Mouse (Mus musculus): ENCODE data around the gene Cd302. TPM values are rescaled to one million over a fixed set of nuclear protein-coding genes. Genes with fewer than 3 reads are reported as not detected.

Gene Cd302
- polyA plus RNA-seq, 1 experiment: 1.2 TPM

- Histone ChIP-seq H3K27me3 (ENCODE audit: control insufficient read depth, insufficient read depth, insufficient read length) (no peaks in the 10 kb centered on the region), H3K36me3 (ENCODE audit: control insufficient read depth, insufficient read depth) (peaks cover 36% of the 10 kb centered on the region), H3K4me2 (ENCODE audit: low read depth) (no peak overlapping the region), H3ac (ENCODE audit: control insufficient read depth, insufficient read length) (no peak overlapping the region), H3K4me3 (no peak overlapping the region), H3K79me2 (ENCODE audit: control insufficient read depth, insufficient read depth) (peaks cover 67% of the 10 kb centered on the region)
- no peak for TF ChIP-seq MYOG (IDR thresholded peaks at IDR 0.05; ENCODE audit: control insufficient read depth in 1 of 3, insufficient read depth in 1 of 3, insufficient read length in 2 of 3, low read depth in 2 of 3)
- TF ChIP-seq E2F4 (IDR thresholded peaks at IDR 0.05; ENCODE audit: insufficient read depth): no peak
- TF ChIP-seq REST (IDR thresholded peaks at IDR 0.05; ENCODE audit: insufficient read depth, insufficient read length): no peak
- no peak for TF ChIP-seq SRF (IDR thresholded peaks at IDR 0.05; ENCODE audit: control insufficient read depth, insufficient read length, low read depth)
- TF ChIP-seq CEBPB (IDR thresholded peaks at IDR 0.05; ENCODE audit: insufficient read depth, poor library complexity, severe bottlenecking): no peak
- no peak for TF ChIP-seq USF1 (IDR thresholded peaks at IDR 0.05; ENCODE audit: low read depth)
- no peak for TF ChIP-seq TCF3 (IDR thresholded peaks at IDR 0.05; ENCODE audit: insufficient read length, low read depth)
- TF ChIP-seq TCF12 (IDR thresholded peaks at IDR 0.05; ENCODE audit: insufficient read depth, poor library complexity, severe bottlenecking): no peak
- no peak for TF ChIP-seq POLR2A (IDR thresholded peaks at IDR 0.05; ENCODE audit: insufficient read length, low read depth)
- no peak for TF ChIP-seq MYOD1 (IDR thresholded peaks at IDR 0.05; ENCODE audit: control insufficient read depth in 1 of 3, insufficient read length in 2 of 3, low read depth in 2 of 3)
- TF ChIP-seq MAX (IDR thresholded peaks at IDR 0.05; ENCODE audit: low read depth): no peak
Measured at GRCm38 (mm10) chr2:60228470-60228869, 55.8 kb downstream of the Cd302 start.

- TF ChIP-seq E2F4 (IDR thresholded peaks at IDR 0.05; ENCODE audit: insufficient read depth) (no peak), MYOG (IDR thresholded peaks at IDR 0.05; ENCODE audit: control insufficient read depth in 1 of 3, insufficient read depth in 1 of 3, insufficient read length in 2 of 3, low read depth in 2 of 3) (no peak), USF1 (IDR thresholded peaks at IDR 0.05; ENCODE audit: low read depth) (no peak), POLR2A (IDR thresholded peaks at IDR 0.05; ENCODE audit: insufficient read length, low read depth) (no peak), MAX (IDR thresholded peaks at IDR 0.05; ENCODE audit: low read depth) (no peak)
- Histone ChIP-seq H3K36me3 (ENCODE audit: control insufficient read depth, insufficient read depth) (no peaks in the 10 kb centered on the region), H3K27me3 (ENCODE audit: control insufficient read depth, insufficient read depth, insufficient read length) (no peaks in the 10 kb centered on the region), H3K79me2 (ENCODE audit: control insufficient read depth, insufficient read depth) (peaks cover 100% of the 10 kb centered on the region), H3K4me3 (no peak overlapping the region), H3K4me2 (ENCODE audit: low read depth) (no peak overlapping the region), H3ac (ENCODE audit: control insufficient read depth, insufficient read length) (no peak overlapping the region)
Measured at GRCm38 (mm10) chr2:60223489-60223888, 60.8 kb downstream of the Cd302 start.

GRCm38 (mm10) chr2:60221954-60222353 is 62.3 kb downstream of the Cd302 start:
- H3K36me3 ChIP-seq (ENCODE audit: control insufficient read depth, insufficient read depth): no peaks in the 10 kb centered on the region
- peaks cover 100% of the 10 kb centered on the region for H3K79me2 ChIP-seq (ENCODE audit: control insufficient read depth, insufficient read depth)
- no peak overlapping the region for H3K4me2 ChIP-seq (ENCODE audit: low read depth)
- no peak overlapping the region for H3K4me3 ChIP-seq
- TF ChIP-seq SRF (IDR thresholded peaks at IDR 0.05; ENCODE audit: control insufficient read depth, insufficient read length, low read depth) (no peak), MYOD1 (IDR thresholded peaks at IDR 0.05; ENCODE audit: control insufficient read depth in 1 of 3, insufficient read length in 2 of 3, low read depth in 2 of 3) (no peak), POLR2AphosphoS2 (IDR thresholded peaks at IDR 0.05; ENCODE audit: insufficient read length, low read depth) (no peak), MYOG (IDR thresholded peaks at IDR 0.05; ENCODE audit: control insufficient read depth in 1 of 3, insufficient read depth in 1 of 3, insufficient read length in 2 of 3, low read depth in 2 of 3) (no peak), E2F4 (IDR thresholded peaks at IDR 0.05; ENCODE audit: insufficient read depth) (no peak), USF1 (IDR thresholded peaks at IDR 0.05; ENCODE audit: low read depth) (no peak), POLR2A (IDR thresholded peaks at IDR 0.05; ENCODE audit: insufficient read length, low read depth) (no peak), TCF3 (IDR thresholded peaks at IDR 0.05; ENCODE audit: insufficient read length, low read depth) (no peak), MAX (IDR thresholded peaks at IDR 0.05; ENCODE audit: low read depth) (no peak), TCF12 (IDR thresholded peaks at IDR 0.05; ENCODE audit: insufficient read depth, poor library complexity, severe bottlenecking) (no peak)
- no peaks in the 10 kb centered on the region for H3K27me3 ChIP-seq (ENCODE audit: control insufficient read depth, insufficient read depth, insufficient read length)
- no peak overlapping the region for H3ac ChIP-seq (ENCODE audit: control insufficient read depth, insufficient read length)

GRCm38 (mm10) chr2:60221236-60221635 is 63.1 kb downstream of the Cd302 start:
- H3ac ChIP-seq (ENCODE audit: control insufficient read depth, insufficient read length): no peak overlapping the region
- no peaks in the 10 kb centered on the region for H3K27me3 ChIP-seq (ENCODE audit: control insufficient read depth, insufficient read depth, insufficient read length)
- H3K36me3 ChIP-seq (ENCODE audit: control insufficient read depth, insufficient read depth): no peaks in the 10 kb centered on the region
- TF ChIP-seq MYOD1 (IDR thresholded peaks at IDR 0.05; ENCODE audit: control insufficient read depth in 1 of 3, insufficient read length in 2 of 3, low read depth in 2 of 3) (no peak), SRF (IDR thresholded peaks at IDR 0.05; ENCODE audit: control insufficient read depth, insufficient read length, low read depth) (no peak)
- H3K4me3 ChIP-seq: no peak overlapping the region
- no peak overlapping the region for H3K4me2 ChIP-seq (ENCODE audit: low read depth)
- peaks cover 100% of the 10 kb centered on the region for H3K79me2 ChIP-seq (ENCODE audit: control insufficient read depth, insufficient read depth)

GRCm38 (mm10) chr2:60217620-60218019 is 66.7 kb downstream of the Cd302 start:
- H3ac ChIP-seq (ENCODE audit: control insufficient read depth, insufficient read length): no peak overlapping the region
- TF ChIP-seq TCF12 (IDR thresholded peaks at IDR 0.05; ENCODE audit: insufficient read depth, poor library complexity, severe bottlenecking) (no peak), POLR2A (IDR thresholded peaks at IDR 0.05; ENCODE audit: insufficient read length, low read depth) (no peak), E2F4 (IDR thresholded peaks at IDR 0.05; ENCODE audit: insufficient read depth) (no peak), SRF (IDR thresholded peaks at IDR 0.05; ENCODE audit: control insufficient read depth, insufficient read length, low read depth) (no peak), MAX (IDR thresholded peaks at IDR 0.05; ENCODE audit: low read depth) (no peak), MYOD1 (IDR thresholded peaks at IDR 0.05; ENCODE audit: control insufficient read depth in 1 of 3, insufficient read length in 2 of 3, low read depth in 2 of 3) (no peak), TCF3 (IDR thresholded peaks at IDR 0.05; ENCODE audit: insufficient read length, low read depth) (no peak), CEBPB (IDR thresholded peaks at IDR 0.05; ENCODE audit: insufficient read depth, poor library complexity, severe bottlenecking) (no peak), USF1 (IDR thresholded peaks at IDR 0.05; ENCODE audit: low read depth) (no peak), REST (IDR thresholded peaks at IDR 0.05; ENCODE audit: insufficient read depth, insufficient read length) (no peak), POLR2AphosphoS2 (IDR thresholded peaks at IDR 0.05; ENCODE audit: insufficient read length, low read depth) (no peak), MYOG (IDR thresholded peaks at IDR 0.05; ENCODE audit: control insufficient read depth in 1 of 3, insufficient read depth in 1 of 3, insufficient read length in 2 of 3, low read depth in 2 of 3) (no peak)
- no peaks in the 10 kb centered on the region for H3K27me3 ChIP-seq (ENCODE audit: control insufficient read depth, insufficient read depth, insufficient read length)
- H3K4me3 ChIP-seq: no peak overlapping the region
- H3K36me3 ChIP-seq (ENCODE audit: control insufficient read depth, insufficient read depth): no peaks in the 10 kb centered on the region
- peaks cover 100% of the 10 kb centered on the region for H3K79me2 ChIP-seq (ENCODE audit: control insufficient read depth, insufficient read depth)
- H3K4me2 ChIP-seq (ENCODE audit: low read depth): no peak overlapping the region
